Mouse (Mus musculus): ENCODE data around the gene Ppp1r14a.
A peak's percentile ranks its signal among the peaks of the same experiment; 100 is the strongest.

Gene Ppp1r14a

GRCm38 (mm10) chr7:29335841-29336671 is 46.9 kb downstream of the Ppp1r14a start:
- DNase-seq, result no peak

DNA sequence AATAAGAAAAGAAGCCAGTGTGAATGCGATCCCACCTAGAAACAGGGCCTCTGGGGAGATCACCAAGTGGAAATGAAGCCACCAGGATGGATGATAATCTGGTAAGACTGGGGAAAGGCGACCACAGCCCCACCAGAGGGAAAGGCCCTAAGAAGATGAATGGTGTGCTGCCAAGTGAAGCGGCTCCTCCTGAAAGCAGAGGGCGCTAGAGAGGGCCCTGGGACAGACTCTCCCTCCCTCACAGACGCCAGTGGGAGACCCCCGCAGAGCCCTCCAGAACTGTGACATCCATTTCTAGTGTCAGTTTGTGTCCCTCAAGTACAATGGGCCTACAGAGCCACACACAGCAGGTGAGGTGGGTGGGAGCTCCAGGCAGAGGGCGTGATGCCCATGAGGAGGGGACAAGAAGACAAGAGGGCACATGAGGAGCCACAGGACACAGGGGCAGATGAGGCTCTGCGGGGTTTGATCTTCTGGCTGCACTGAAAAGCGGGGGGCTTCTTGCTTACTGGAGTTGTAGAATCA is 47.7 kb downstream of the Ppp1r14a start:
- no peak for DNase-seq

DNA sequence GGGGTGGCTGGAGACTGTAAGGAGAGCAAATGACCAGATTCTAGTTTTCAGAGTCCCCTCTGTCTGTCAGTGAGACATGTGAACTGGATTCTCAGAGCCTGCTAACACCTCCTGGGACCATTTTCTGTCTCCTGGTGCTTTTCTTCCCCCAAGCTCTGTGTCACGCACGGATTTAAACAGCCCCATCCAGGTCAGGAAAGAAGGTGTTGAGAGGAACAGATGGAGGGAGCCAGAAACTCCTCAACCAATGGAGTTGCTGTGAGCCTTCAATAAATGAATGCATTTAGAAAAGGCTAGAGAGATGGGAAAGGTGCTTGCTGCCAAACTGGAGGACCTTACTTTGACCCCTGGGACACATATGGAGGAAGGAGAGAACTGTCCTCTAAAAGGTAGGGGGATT is 48.7 kb downstream of the Ppp1r14a start:
- no peak for DNase-seq

DNA sequence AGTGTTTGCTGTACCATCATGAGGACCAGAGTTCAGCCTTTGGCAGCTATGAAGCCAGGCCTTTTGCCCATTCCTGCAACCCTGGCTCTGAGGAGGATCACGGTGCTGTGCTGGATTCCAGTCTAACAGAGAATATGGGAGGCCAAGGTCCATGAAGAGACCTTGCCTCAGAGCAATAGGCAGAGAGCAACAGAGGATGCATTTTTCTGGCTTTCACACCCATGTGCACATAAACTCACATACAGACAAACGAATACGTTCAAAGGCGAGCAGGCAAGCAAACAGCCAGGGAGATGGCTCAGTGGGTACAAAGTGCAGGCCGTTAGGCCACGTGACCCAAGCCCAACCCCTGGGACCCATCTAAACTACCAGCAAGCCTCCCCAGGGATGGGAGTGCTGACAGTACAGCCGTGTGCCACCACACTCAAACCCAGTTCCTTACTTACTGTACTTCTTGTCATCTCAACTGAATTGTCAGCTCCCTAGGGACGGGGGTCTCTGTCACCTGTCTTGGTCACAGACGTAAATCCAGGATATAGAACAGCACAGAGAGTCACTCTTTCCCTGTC is 49.3 kb downstream of the Ppp1r14a start:
- DNase-seq, result peak; percentile 58 to 75

DNA sequence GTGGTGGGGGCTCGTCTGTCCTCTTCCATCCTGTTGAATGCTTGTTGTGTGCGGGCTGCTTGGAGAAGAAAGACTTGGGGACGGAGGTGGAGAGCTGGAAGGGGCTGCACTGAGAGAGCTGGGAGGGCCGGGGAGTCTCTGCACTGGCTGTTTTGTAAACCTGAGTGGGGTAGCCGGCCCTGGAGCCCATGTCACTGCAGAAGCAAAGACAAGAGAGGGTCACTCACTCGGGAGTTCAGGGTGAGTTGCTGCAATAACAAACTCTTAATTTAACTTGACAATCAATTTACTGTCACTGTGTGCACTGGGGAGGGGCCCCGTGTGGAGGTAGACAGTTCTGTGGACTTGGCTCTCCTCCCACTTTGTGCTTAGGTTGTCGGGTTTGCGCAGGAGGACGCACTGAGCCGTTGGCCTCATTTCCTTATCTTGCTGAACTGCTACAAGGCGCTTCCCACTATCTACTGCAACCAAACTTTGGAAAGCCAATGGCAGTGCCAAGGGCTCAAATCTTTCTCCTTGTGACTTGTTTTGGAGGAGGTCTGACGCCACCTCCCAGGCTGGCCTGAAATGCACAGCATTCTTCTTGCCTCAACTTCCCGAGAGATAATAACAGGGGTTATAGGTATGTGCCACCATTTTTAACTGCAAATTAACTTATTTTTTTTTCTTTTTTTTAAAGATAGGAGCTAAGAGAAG is 50.0 kb downstream of the Ppp1r14a start:
- no peak for DNase-seq

DNA sequence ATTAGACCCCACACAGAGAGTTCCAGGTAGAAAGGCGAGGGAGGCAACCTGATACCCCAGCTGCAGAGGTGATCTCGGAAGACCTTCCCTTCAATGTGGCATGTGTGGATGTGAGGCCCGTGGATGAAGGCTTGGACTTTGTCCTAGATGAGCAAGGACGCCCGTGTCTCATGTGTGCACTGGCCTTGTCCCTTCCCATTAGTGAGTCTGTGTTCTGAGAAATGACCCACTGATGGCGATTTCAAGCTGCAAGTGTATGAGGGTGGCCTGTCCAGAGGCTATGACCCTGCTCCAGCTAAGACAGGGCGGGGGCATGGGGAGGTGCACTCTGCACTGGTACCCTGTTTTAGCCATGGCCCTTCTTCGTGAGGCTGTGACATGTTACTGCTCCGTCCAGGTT is 51.1 kb downstream of the Ppp1r14a start:
- DNase-seq, result no peak

- DNase-seq, result no peak
Observed at GRCm38 (mm10) chr7:29340838-29341237, 51.7 kb downstream of the Ppp1r14a start.

GRCm38 (mm10) chr7:29341722-29342121 is 52.6 kb downstream of the Ppp1r14a start:
- DNase-seq, result no peak

- peak; percentile 29 to 50 for DNase-seq
Observed at GRCm38 (mm10) chr7:29342489-29343092, 53.5 kb downstream of the Ppp1r14a start.
